Mouse (Mus musculus) heart, embryonic 15.5 days (tissue): Measurements from ENCODE around the gene Papss2. TPM values are rescaled to one million over a fixed set of nuclear protein-coding genes. Genes with fewer than 3 reads are reported as not detected.
A peak's percentile ranks its signal among the peaks of the same experiment; 100 is the strongest.

Source experiments
- ATAC-seq: fragments of 200-750 bp; cut with Nextera tagmentation; replicated peaks from 2 replicates; pipeline ENCODE4 v1.8.0; 2017; ENCODE audit warnings: low read depth, moderate TSS enrichment; ENCODE audit not compliant: insufficient number of reproducible peaks, insufficient read depth, low FRiP score
- H3K27ac ChIP-seq: fragments of 300-500 bp; sonication (generic); 2 replicates; pipeline ENCODE4 v1.5.1; 2015; ENCODE audit warnings: mild to moderate bottlenecking, inconsistent platforms
- H3K27me3 ChIP-seq: fragments of 300-500 bp; sonication (generic); 2 replicates; pipeline ENCODE4 v1.6.1; 2015; ENCODE audit warnings: inconsistent platforms
- H3K36me3 ChIP-seq: fragments of 300-500 bp; sonication (generic); 2 replicates; pipeline ENCODE4 v1.6.1; 2015; ENCODE audit warnings: mild to moderate bottlenecking, inconsistent platforms
- H3K4me1 ChIP-seq: fragments of 300-500 bp; sonication (generic); replicated peaks from 2 replicates; pipeline ENCODE4 v1.6.1; 2015; ENCODE audit warnings: inconsistent platforms
- H3K4me2 ChIP-seq: fragments of 300-500 bp; sonication (generic); 2 replicates; pipeline ENCODE4 v1.6.1; 2015; ENCODE audit warnings: inconsistent platforms, mild to moderate bottlenecking, moderate library complexity
- H3K4me3 ChIP-seq: fragments of 300-500 bp; sonication (generic); 2 replicates; pipeline ENCODE4 v1.5.1; 2015; ENCODE audit warnings: mild to moderate bottlenecking, inconsistent platforms
- H3K9ac ChIP-seq: fragments of 300-500 bp; sonication (generic); 2 replicates; pipeline ENCODE4 v1.6.1; 2015; ENCODE audit warnings: mild to moderate bottlenecking, inconsistent platforms
- H3K9me3 ChIP-seq: fragments of 300-500 bp; sonication (generic); replicated peaks from 2 replicates; pipeline ENCODE4 v1.6.1; 2016; ENCODE audit warnings: inconsistent platforms
- WGBS: fragments of 180-500 bp; shearing (Covaris S2); methylation state at CpG from one replicate; pipeline ENCODE4 v1.1.7; 2015; ENCODE audit warnings: mixed read lengths; 5-methylcytosine and 5-hydroxymethylcytosine counted together
- polyA plus RNA-seq: library from polyadenylated mRNA; unstranded; fragments of >200 nt; fragmentation: Nextera tagmentation; extraction: Ambion mirVana; gene quantifications from 2 replicates; pipeline ENCODE4 v1.2.1, GENCODE M21; 2015

The Papss2 gene
- polyA plus RNA-seq, 1 experiment from 2014 or later, result 6.7 TPM

GRCm38 (mm10) chr19:32568961-32569653 is 26.5 kb upstream of the Papss2 start:
- Histone ChIP-seq H3K36me3 (no peaks in the 10 kb centered on the region), H3K9me3 (no peaks in the 10 kb centered on the region), H3K27ac (no peak overlapping the region), H3K27me3 (no peaks in the 10 kb centered on the region), H3K9ac (no peak overlapping the region), H3K4me3 (no peak overlapping the region), H3K4me2 (no peak overlapping the region), H3K4me1 (peaks cover 3% of the 10 kb centered on the region; the same call in 1 of the 2 replicates)
- 43% methylated on average over 3 of the region's 3 CpGs for WGBS
- no peak for ATAC-seq

- Histone ChIP-seq H3K36me3 (no peaks in the 10 kb centered on the region), H3K27ac (no peak overlapping the region), H3K4me2 (no peak overlapping the region), H3K9ac (no peak overlapping the region), H3K4me1 (peaks cover 3% of the 10 kb centered on the region; the same call in 1 of the 2 replicates), H3K4me3 (no peak overlapping the region), H3K9me3 (no peaks in the 10 kb centered on the region), H3K27me3 (no peaks in the 10 kb centered on the region)
- 63% methylated on average over 5 of the region's 5 CpGs for WGBS
- no peak for ATAC-seq
Observed at GRCm38 (mm10) chr19:32569725-32570124, 25.9 kb upstream of the Papss2 start.

GRCm38 (mm10) chr19:32572191-32572590 is 23.4 kb upstream of the Papss2 start:
- Histone ChIP-seq H3K4me3 (no peak overlapping the region), H3K4me1 (peaks cover 7% of the 10 kb centered on the region), H3K36me3 (no peaks in the 10 kb centered on the region), H3K27ac (no peak overlapping the region), H3K9ac (no peak overlapping the region), H3K27me3 (no peaks in the 10 kb centered on the region), H3K9me3 (no peaks in the 10 kb centered on the region), H3K4me2 (no peak overlapping the region)
- ATAC-seq, result no peak
- WGBS, result 48% methylated on average over 2 of the region's 2 CpGs

GRCm38 (mm10) chr19:32573259-32573658 is 22.3 kb upstream of the Papss2 start:
- no peaks in the 10 kb centered on the region for H3K9me3 ChIP-seq
- H3K9ac ChIP-seq, result no peak overlapping the region
- no peaks in the 10 kb centered on the region for H3K36me3 ChIP-seq
- H3K4me2 ChIP-seq, result no peak overlapping the region
- H3K4me3 ChIP-seq, result no peak overlapping the region
- H3K27me3 ChIP-seq, result no peaks in the 10 kb centered on the region
- ATAC-seq, result no peak
- H3K27ac ChIP-seq, result no peak overlapping the region
- WGBS, result 69% methylated on average over 6 of the region's 6 CpGs
- H3K4me1 ChIP-seq, result peaks cover 15% of the 10 kb centered on the region

- ATAC-seq, result no peak
- Histone ChIP-seq H3K9me3 (no peaks in the 10 kb centered on the region), H3K9ac (no peak overlapping the region), H3K4me3 (no peak overlapping the region), H3K27me3 (no peaks in the 10 kb centered on the region), H3K4me2 (no peak overlapping the region), H3K4me1 (peaks cover 12% of the 10 kb centered on the region), H3K27ac (no peak overlapping the region), H3K36me3 (no peaks in the 10 kb centered on the region)
- WGBS, result 83% methylated on average over 3 of the region's 3 CpGs
Observed at GRCm38 (mm10) chr19:32574846-32575245, 20.7 kb upstream of the Papss2 start.

GRCm38 (mm10) chr19:32577749-32578148 is 17.8 kb upstream of the Papss2 start:
- Histone ChIP-seq H3K4me2 (no peak overlapping the region), H3K9me3 (no peaks in the 10 kb centered on the region), H3K9ac (no peak overlapping the region), H3K27me3 (no peaks in the 10 kb centered on the region), H3K4me3 (no peak overlapping the region), H3K4me1 (peaks cover 12% of the 10 kb centered on the region), H3K27ac (peak overlapping the region; percentile 33; the same call in 1 of the 2 replicates), H3K36me3 (no peaks in the 10 kb centered on the region)
- no peak for ATAC-seq
- 31% methylated on average over 1 of the region's 1 CpGs for WGBS

- ATAC-seq, result no peak
- H3K27ac ChIP-seq, result no peak overlapping the region
- H3K4me3 ChIP-seq, result no peak overlapping the region
- H3K27me3 ChIP-seq, result no peaks in the 10 kb centered on the region
- 83% methylated on average over 4 of the region's 4 CpGs for WGBS
- H3K9me3 ChIP-seq, result no peaks in the 10 kb centered on the region
- peaks cover 4% of the 10 kb centered on the region for H3K4me1 ChIP-seq
- H3K4me2 ChIP-seq, result no peak overlapping the region
- H3K9ac ChIP-seq, result no peak overlapping the region
- no peaks in the 10 kb centered on the region for H3K36me3 ChIP-seq
Observed at GRCm38 (mm10) chr19:32583091-32583766, 12.4 kb upstream of the Papss2 start.

GRCm38 (mm10) chr19:32587727-32588126 is 7.9 kb upstream of the Papss2 start:
- Histone ChIP-seq H3K9ac (no peak overlapping the region), H3K36me3 (no peaks in the 10 kb centered on the region), H3K4me2 (no peak overlapping the region), H3K27ac (no peak overlapping the region), H3K4me1 (peaks cover 4% of the 10 kb centered on the region), H3K27me3 (no peaks in the 10 kb centered on the region), H3K9me3 (no peaks in the 10 kb centered on the region), H3K4me3 (no peak overlapping the region)
- no peak for ATAC-seq
- 57% methylated on average over 6 of the region's 6 CpGs for WGBS

- no peaks in the 10 kb centered on the region for H3K36me3 ChIP-seq
- H3K4me1 ChIP-seq, result peaks cover 9% of the 10 kb centered on the region
- H3K4me2 ChIP-seq, result no peak overlapping the region
- H3K27ac ChIP-seq, result no peak overlapping the region
- no peak for ATAC-seq
- no peaks in the 10 kb centered on the region for H3K9me3 ChIP-seq
- no peak overlapping the region for H3K4me3 ChIP-seq
- 88% methylated on average over 7 of the region's 7 CpGs for WGBS
- H3K9ac ChIP-seq, result no peak overlapping the region
- no peaks in the 10 kb centered on the region for H3K27me3 ChIP-seq
Observed at GRCm38 (mm10) chr19:32592749-32593148, 2.8 kb upstream of the Papss2 start.

GRCm38 (mm10) chr19:32593870-32594269 is 1.7 kb upstream of the Papss2 start:
- Histone ChIP-seq H3K9ac (no peak overlapping the region), H3K4me3 (no peak overlapping the region), H3K36me3 (no peaks in the 10 kb centered on the region), H3K4me1 (0 out of 2 replicates have a peak, but pooled peaks cover 7% of the 10 kb centered on the region), H3K27me3 (0 out of 2 replicates have a peak, but pooled peaks cover 3% of the 10 kb centered on the region), H3K9me3 (no peaks in the 10 kb centered on the region), H3K4me2 (no peak overlapping the region), H3K27ac (no peak overlapping the region)
- WGBS, result 59% methylated on average over 5 of the region's 5 CpGs
- no peak for ATAC-seq

GRCm38 (mm10) chr19:32595131-32595505 is 472 bp upstream of the Papss2 start:
- H3K4me3 ChIP-seq, result peak overlapping the region; percentile 74
- 0 out of 2 replicates have a peak, but pooled peaks cover 7% of the 10 kb centered on the region for H3K4me1 ChIP-seq
- H3K9me3 ChIP-seq, result no peaks in the 10 kb centered on the region
- H3K27me3 ChIP-seq, result 0 out of 2 replicates have a peak, but pooled peaks cover 3% of the 10 kb centered on the region
- no peak overlapping the region for H3K27ac ChIP-seq
- WGBS, result 19% methylated on average over 8 of the region's 8 CpGs
- peak overlapping the region; percentile 62 for H3K9ac ChIP-seq
- no peaks in the 10 kb centered on the region for H3K36me3 ChIP-seq
- no peak for ATAC-seq
- H3K4me2 ChIP-seq, result peak overlapping the region; percentile 93
